Mouse (Mus musculus): ENCODE results near the gene Syne3. TPM values are rescaled to one million over a fixed set of nuclear protein-coding genes. Genes with fewer than 3 reads are reported as not detected.

Gene Syne3
- polyA plus RNA-seq, 1 experiment from 2014 or later = 0.38 TPM

DNA sequence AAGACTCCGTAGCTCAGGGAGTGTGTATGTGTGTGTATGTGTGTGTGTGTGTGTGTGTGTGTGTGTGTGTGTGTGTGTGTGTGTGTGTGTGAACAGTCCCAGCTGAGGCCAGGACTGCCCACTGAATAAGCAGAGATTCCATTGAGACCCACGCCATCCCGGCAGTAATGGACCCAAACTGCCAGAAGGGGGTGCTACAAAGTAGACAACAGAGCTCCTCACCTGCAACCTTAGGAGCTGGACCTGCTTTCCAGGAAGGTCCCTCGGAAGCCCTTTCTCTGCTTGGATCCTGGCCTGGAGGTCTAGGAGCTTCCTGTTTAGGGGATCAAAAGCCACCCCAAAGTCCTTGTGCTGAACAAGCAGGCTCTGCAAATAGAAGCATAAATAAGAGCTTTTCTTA is 55.7 kb downstream of the Syne3 start:
- H3K9me3 ChIP-seq (ENCODE audit: control insufficient read depth, low read length) = no peaks in the 10 kb centered on the region
- ATAC-seq = no peak
- 30% methylated on average over 4 of the region's 4 CpGs for WGBS

DNA sequence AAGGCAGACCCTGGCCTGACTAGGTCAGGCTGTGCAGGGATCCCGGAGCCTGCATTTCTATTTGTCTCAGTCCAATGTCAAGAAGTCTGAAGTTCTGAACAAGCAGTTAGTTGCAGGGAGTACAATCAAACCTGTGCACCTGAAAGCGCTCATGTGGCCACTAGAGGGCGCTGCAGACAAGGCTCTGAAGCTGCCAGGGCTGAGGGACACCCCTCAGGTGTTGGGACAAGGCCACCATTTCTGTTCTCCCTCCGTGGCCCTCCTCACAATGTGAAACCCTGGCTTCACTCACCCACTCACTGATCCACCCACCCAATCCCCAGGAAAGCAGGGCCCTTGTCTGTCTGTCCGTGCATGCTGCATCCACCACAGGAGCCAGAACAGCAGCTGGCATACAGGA is 57.2 kb downstream of the Syne3 start:
- WGBS = 12% methylated on average over 5 of the region's 5 CpGs

More for the DNA sequence above, 55.7 kb downstream of the Syne3 start:
- no peak overlapping the region for H3K4me2 ChIP-seq (ENCODE audit: low read length)
- H3K4me1 ChIP-seq (ENCODE audit: control insufficient read depth, insufficient read depth, low read depth, low read length) = peaks cover 4% of the 10 kb centered on the region; the same call in 1 of the 2 replicates
- H3K27me3 ChIP-seq (replicated peaks; ENCODE audit: control insufficient read depth, insufficient read depth, low read length) = 0 out of 2 replicates have a peak, but pooled peaks cover 4% of the 10 kb centered on the region
- H3K9ac ChIP-seq (ENCODE audit: low read depth, low read length) = no peak overlapping the region
- no peak overlapping the region for H3K4me3 ChIP-seq (ENCODE audit: low read length)
- H3K27ac ChIP-seq (ENCODE audit: low read depth, low read length) = no peak overlapping the region
- H3K36me3 ChIP-seq (ENCODE audit: control insufficient read depth, insufficient read depth, low read length) = no peaks in the 10 kb centered on the region

DNA sequence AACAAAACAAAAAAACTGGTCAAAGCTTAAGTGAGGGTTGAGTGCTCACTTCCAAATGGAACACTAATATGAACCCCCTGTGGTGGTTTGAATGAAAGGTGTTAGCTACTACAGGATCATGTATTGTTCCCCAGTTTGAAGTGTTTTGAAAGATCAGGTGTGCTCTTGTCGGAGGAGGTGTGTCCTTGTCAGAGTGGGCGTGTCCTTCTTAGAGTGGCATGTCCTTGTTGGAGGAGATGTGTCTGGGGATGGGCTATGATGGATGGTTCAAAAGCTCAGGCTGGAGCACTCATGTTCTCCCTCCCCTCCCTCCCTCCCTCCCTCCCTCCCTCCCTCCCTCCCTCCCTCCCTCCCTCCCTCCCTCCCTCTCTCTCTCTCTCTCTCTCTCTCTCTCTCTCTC is 61.7 kb downstream of the Syne3 start:
- Histone ChIP-seq H3K27me3 (replicated peaks; ENCODE audit: control insufficient read depth, insufficient read depth, low read length) (0 out of 2 replicates have a peak, but pooled peaks cover 4% of the 10 kb centered on the region), H3K4me3 (ENCODE audit: low read length) (no peak overlapping the region), H3K4me2 (ENCODE audit: low read length) (no peak overlapping the region), H3K4me1 (ENCODE audit: control insufficient read depth, insufficient read depth, low read depth, low read length) (no peaks in the 10 kb centered on the region), H3K27ac (ENCODE audit: low read depth, low read length) (no peak overlapping the region), H3K9me3 (ENCODE audit: control insufficient read depth, low read length) (no peaks in the 10 kb centered on the region), H3K9ac (ENCODE audit: low read depth, low read length) (no peak overlapping the region), H3K36me3 (ENCODE audit: control insufficient read depth, insufficient read depth, low read length) (no peaks in the 10 kb centered on the region)
- 88% methylated on average over 2 of the region's 2 CpGs for WGBS
- ATAC-seq = no peak

More for the DNA sequence above, 57.2 kb downstream of the Syne3 start:
- Histone ChIP-seq H3K4me2 (ENCODE audit: low read length) (no peak overlapping the region), H3K4me1 (ENCODE audit: control insufficient read depth, insufficient read depth, low read depth, low read length) (peaks cover 4% of the 10 kb centered on the region; the same call in 1 of the 2 replicates), H3K4me3 (ENCODE audit: low read length) (no peak overlapping the region), H3K36me3 (ENCODE audit: control insufficient read depth, insufficient read depth, low read length) (no peaks in the 10 kb centered on the region), H3K27ac (ENCODE audit: low read depth, low read length) (no peak overlapping the region), H3K9ac (ENCODE audit: low read depth, low read length) (no peak overlapping the region), H3K9me3 (ENCODE audit: control insufficient read depth, low read length) (no peaks in the 10 kb centered on the region), H3K27me3 (replicated peaks; ENCODE audit: control insufficient read depth, insufficient read depth, low read length) (0 out of 2 replicates have a peak, but pooled peaks cover 4% of the 10 kb centered on the region)
- peak; percentile 45; the same call in 1 of the 2 replicates for ATAC-seq

DNA sequence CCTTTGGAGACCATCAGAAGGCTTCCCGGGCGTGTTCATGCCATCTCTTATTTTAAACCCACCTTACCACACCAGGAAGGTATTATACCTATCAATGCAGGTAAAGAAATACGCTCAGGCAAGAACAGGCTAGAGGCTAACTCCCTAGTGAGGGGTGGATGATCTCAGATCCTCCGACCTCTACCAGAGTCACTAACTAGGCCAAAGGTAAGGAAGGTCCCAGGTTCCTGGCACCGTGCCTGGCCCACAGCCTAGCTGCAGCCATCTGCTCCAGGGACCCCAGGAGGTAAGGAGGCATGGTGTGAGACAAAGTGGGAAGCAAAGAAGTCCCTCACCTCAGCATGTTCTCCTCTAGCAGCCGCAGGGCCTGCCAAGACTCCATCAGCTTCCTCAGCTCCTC is 63.4 kb downstream of the Syne3 start:
- Histone ChIP-seq H3K4me1 (ENCODE audit: control insufficient read depth, insufficient read depth, low read depth, low read length) (no peaks in the 10 kb centered on the region), H3K36me3 (ENCODE audit: control insufficient read depth, insufficient read depth, low read length) (no peaks in the 10 kb centered on the region)

DNA sequence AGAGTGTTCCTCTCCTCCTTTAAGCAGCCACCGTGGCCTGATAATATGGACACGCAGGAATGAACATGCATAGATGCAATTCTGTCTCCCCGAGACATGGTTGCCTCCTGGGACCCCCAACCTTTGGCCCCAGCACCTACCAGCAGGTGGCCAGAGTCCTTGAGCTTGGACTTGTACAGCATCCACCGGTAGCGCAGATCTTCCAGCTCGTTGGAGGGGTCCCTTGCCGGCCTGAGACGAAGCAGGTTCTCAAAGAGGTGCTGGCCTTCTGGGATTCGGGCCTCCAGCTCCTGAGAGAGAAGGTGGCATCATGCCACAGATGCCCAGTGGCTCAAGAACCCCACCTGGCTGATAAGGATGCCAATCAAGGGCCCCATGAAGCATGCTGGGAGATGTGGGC is 69.1 kb downstream of the Syne3 start:
- ATAC-seq = no peak
- Histone ChIP-seq H3K27ac (ENCODE audit: low read depth, low read length) (no peak overlapping the region), H3K9ac (ENCODE audit: low read depth, low read length) (no peak overlapping the region), H3K27me3 (replicated peaks; ENCODE audit: control insufficient read depth, insufficient read depth, low read length) (0 out of 2 replicates have a peak, but pooled peaks cover 2% of the 10 kb centered on the region), H3K4me2 (ENCODE audit: low read length) (no peak overlapping the region), H3K9me3 (ENCODE audit: control insufficient read depth, low read length) (no peaks in the 10 kb centered on the region), H3K36me3 (ENCODE audit: control insufficient read depth, insufficient read depth, low read length) (no peaks in the 10 kb centered on the region), H3K4me3 (ENCODE audit: low read length) (no peak overlapping the region), H3K4me1 (ENCODE audit: control insufficient read depth, insufficient read depth, low read depth, low read length) (peaks cover 7% of the 10 kb centered on the region)
- 82% methylated on average over 9 of the region's 9 CpGs for WGBS

More for the DNA sequence above, 63.4 kb downstream of the Syne3 start:
- Histone ChIP-seq H3K27ac (ENCODE audit: low read depth, low read length) (no peak overlapping the region), H3K4me2 (ENCODE audit: low read length) (no peak overlapping the region), H3K9ac (ENCODE audit: low read depth, low read length) (no peak overlapping the region), H3K4me3 (ENCODE audit: low read length) (no peak overlapping the region), H3K9me3 (ENCODE audit: control insufficient read depth, low read length) (no peaks in the 10 kb centered on the region), H3K27me3 (replicated peaks; ENCODE audit: control insufficient read depth, insufficient read depth, low read length) (no peaks in the 10 kb centered on the region)
- WGBS = 90% methylated on average over 6 of the region's 6 CpGs
- no peak for ATAC-seq

DNA sequence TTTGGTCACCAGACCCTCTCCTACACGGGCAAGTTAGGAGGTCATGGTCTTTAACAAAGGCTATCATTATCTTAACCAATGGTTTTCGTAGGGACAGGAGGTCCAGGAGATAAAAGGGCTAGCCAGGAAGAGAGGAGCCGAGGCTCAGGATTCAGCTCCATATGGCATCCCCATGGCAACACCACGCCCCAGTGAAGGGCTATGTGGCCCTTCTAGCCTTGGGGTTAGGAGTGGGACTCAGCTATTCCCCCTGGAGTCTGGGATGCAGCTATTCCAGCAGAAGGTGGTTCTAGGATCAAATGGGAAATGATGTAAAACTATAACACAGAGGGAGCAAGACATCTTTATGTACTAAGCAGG is 69.6 kb downstream of the Syne3 start:
- Histone ChIP-seq H3K4me3 (ENCODE audit: low read length) (no peak overlapping the region), H3K4me1 (ENCODE audit: control insufficient read depth, insufficient read depth, low read depth, low read length) (peaks cover 7% of the 10 kb centered on the region), H3K36me3 (ENCODE audit: control insufficient read depth, insufficient read depth, low read length) (no peaks in the 10 kb centered on the region), H3K9ac (ENCODE audit: low read depth, low read length) (no peak overlapping the region), H3K27ac (ENCODE audit: low read depth, low read length) (no peak overlapping the region), H3K9me3 (ENCODE audit: control insufficient read depth, low read length) (no peaks in the 10 kb centered on the region), H3K4me2 (ENCODE audit: low read length) (no peak overlapping the region), H3K27me3 (replicated peaks; ENCODE audit: control insufficient read depth, insufficient read depth, low read length) (0 out of 2 replicates have a peak, but pooled peaks cover 2% of the 10 kb centered on the region)
- 8% methylated on average over 4 of the region's 4 CpGs for WGBS
- peak; percentile 24 for ATAC-seq

DNA sequence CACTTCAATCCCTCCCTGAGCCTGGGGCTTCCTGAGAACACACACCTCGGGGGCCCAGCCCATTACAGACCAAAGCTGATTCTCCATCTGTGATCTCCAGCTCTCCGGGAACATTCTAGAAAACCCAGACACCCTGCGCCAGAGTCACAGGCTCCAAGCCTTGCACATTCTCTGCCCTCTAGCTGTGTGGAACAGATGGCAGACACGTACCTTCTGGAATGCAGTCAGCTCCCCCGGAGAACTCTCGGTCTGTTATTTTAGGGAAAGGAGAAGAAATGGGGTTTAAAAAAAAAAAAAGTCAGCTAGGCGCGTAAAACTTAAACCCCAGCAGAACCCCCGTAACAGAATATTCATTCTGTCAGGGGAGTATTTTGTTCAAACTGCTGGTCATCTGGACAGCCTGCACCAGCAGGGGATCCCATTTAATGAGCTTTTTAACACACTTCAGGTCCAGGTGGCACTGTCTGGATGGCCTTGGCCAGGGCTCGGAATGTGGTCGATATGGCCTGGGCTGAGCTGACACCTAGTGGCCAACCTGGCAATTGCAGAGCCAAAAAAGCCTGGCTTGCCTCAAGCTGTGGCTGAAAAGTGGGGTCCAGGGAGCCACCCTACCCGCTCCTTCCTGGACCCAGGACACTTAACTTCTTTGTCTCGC is 70.1 kb downstream of the Syne3 start:
- H3K27me3 ChIP-seq (replicated peaks; ENCODE audit: control insufficient read depth, insufficient read depth, low read length) = 0 out of 2 replicates have a peak, but pooled peaks cover 2% of the 10 kb centered on the region
- no peaks in the 10 kb centered on the region for H3K36me3 ChIP-seq (ENCODE audit: control insufficient read depth, insufficient read depth, low read length)
- peak overlapping the region; percentile 33; the same call in 1 of the 2 replicates for H3K4me2 ChIP-seq (ENCODE audit: low read length)
- H3K27ac ChIP-seq (ENCODE audit: low read depth, low read length) = peak overlapping the region; percentile 70
- no peak overlapping the region; the same call in 1 of the 2 replicates for H3K9ac ChIP-seq (ENCODE audit: low read depth, low read length)
- WGBS = 26% methylated on average over 13 of the region's 13 CpGs
- no peaks in the 10 kb centered on the region for H3K9me3 ChIP-seq (ENCODE audit: control insufficient read depth, low read length)
- peak; percentile 85 for ATAC-seq
- H3K4me3 ChIP-seq (ENCODE audit: low read length) = no peak overlapping the region
- peaks cover 7% of the 10 kb centered on the region for H3K4me1 ChIP-seq (ENCODE audit: control insufficient read depth, insufficient read depth, low read depth, low read length)

DNA sequence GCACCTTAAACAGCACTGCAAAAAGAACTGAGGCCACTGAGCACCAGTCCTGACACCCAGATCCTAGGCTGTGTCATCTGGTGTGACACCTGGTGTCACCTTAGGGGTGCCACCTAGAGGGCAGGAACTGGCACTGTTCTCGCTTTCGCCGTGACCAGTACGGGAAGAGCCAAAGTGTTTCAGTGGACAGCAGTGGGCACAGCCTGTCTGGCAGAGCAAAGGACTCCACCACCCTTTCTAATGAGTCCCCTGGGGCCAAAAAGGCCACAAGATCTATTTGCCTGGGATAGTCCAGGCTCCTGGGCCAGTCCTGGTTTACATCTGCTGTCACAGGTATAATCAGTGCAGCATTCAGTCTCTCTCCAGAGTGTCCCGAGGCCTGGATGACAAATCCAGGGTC is 70.7 kb downstream of the Syne3 start:
- 67% methylated on average over 5 of the region's 5 CpGs for WGBS
- Histone ChIP-seq H3K9me3 (ENCODE audit: control insufficient read depth, low read length) (no peaks in the 10 kb centered on the region), H3K4me1 (ENCODE audit: control insufficient read depth, insufficient read depth, low read depth, low read length) (peaks cover 7% of the 10 kb centered on the region), H3K9ac (ENCODE audit: low read depth, low read length) (no peak overlapping the region), H3K27me3 (replicated peaks; ENCODE audit: control insufficient read depth, insufficient read depth, low read length) (0 out of 2 replicates have a peak, but pooled peaks cover 2% of the 10 kb centered on the region), H3K27ac (ENCODE audit: low read depth, low read length) (peak overlapping the region; percentile 70), H3K36me3 (ENCODE audit: control insufficient read depth, insufficient read depth, low read length) (no peaks in the 10 kb centered on the region), H3K4me2 (ENCODE audit: low read length) (no peak overlapping the region), H3K4me3 (ENCODE audit: low read length) (no peak overlapping the region)
- ATAC-seq = peak; percentile 16; the same call in 1 of the 2 replicates

DNA sequence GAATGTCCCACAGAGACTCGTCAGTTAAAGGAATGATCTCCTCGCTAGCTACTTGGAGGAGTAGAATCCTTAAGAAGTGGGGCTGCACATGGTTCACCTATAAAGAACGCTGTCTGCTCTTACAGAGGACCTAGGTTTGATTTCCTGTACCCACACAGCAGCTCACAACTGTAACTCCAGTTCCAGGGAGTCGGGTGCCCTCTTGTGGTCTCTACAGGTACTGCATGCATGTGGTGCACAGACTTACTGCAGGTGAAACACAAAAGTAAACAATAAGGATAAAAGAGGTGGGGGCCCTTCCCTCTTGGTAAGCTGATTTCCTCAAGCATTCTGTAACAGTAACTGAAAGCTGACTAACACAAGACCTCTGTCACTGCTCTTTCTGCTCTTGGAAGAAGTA is 73.4 kb downstream of the Syne3 start:
- Histone ChIP-seq H3K27ac (ENCODE audit: low read depth, low read length) (no peak overlapping the region), H3K9me3 (ENCODE audit: control insufficient read depth, low read length) (no peaks in the 10 kb centered on the region), H3K9ac (ENCODE audit: low read depth, low read length) (no peak overlapping the region), H3K4me3 (ENCODE audit: low read length) (no peak overlapping the region), H3K36me3 (ENCODE audit: control insufficient read depth, insufficient read depth, low read length) (no peaks in the 10 kb centered on the region), H3K4me1 (ENCODE audit: control insufficient read depth, insufficient read depth, low read depth, low read length) (peaks cover 7% of the 10 kb centered on the region), H3K4me2 (ENCODE audit: low read length) (no peak overlapping the region), H3K27me3 (replicated peaks; ENCODE audit: control insufficient read depth, insufficient read depth, low read length) (0 out of 2 replicates have a peak, but pooled peaks cover 2% of the 10 kb centered on the region)
- no peak for ATAC-seq
- 74% methylated on average over 4 of the region's 4 CpGs for WGBS

Data from hindbrain, embryonic 16.5 days (tissue).